Mouse (Mus musculus) skeletal muscle tissue, adult 2 months (tissue): ENCODE results near the gene Atp2b1.
A peak's percentile ranks its signal among the peaks of the same experiment; 100 is the strongest.

Experiments used
- DNase-seq: peaks from one replicate; pipeline ENCODE4 v3.0.0-alpha.2; 2012; ENCODE audit warnings: low read depth, low spot score

The Atp2b1 gene

DNA sequence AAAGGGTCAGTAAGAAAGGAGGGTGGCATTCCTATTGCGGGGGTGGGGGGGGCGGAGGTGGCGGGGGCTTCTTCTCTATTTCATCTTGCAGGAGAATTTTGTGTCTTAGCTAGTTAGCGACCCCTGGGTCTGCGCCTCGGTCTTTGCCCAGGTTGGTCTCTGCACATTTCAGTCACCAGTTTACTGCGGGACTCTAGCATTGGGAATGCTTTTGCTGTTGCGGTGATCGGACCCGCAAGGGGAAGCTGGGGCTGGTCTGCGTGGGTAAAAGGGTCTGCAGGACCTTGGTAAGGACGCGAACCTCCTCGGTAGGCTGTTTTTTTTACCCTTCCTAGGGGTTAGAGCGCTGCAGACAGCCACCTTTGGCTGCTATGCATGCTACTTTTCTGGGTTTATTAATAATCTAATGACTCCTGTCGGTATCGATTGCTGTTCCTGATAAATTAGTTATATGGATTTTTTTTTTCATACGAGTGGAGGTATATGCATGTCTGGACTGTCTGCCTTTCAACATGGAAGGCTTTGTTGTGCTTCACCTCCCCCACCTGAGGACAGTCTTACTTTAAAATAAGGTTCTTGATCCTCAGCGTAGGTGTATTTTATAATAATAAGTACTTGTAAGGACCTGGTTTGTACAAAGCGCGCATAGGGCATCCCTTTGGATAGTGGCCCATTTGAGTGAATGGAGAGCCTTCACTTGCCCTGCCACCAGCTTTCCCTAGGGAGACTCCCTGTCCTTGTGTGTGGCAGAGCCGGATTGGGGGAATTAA, 2.0 kb downstream of the Atp2b1 start:
- DNase-seq: no peak

DNA sequence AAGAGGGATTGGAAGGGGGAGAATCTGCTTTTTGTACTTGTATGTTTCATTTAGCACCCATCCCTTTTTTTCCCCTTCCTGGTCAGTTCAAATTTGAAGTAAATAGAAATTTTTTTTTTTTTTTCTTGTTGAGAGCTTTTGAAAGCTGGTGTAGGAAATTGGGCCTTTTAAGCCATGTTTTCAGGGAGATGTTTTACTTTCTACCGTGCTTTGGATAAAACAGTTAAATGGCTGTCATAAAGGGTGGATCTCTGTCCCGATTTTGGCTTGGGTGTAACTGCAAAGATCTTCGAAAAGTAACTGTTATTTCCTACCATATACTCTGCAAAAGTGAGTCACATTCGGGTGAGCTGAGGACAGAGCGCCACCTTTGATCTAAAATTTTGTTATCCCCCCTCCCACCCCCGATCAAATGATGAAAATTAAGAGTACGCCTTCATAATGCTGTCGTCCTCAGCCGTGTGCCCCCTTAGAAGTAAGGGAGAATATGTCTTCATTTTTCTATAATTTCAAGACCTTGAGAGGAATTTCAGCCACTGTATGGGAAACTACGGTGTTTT, 2.7 kb downstream of the Atp2b1 start:
- no peak for DNase-seq

DNA sequence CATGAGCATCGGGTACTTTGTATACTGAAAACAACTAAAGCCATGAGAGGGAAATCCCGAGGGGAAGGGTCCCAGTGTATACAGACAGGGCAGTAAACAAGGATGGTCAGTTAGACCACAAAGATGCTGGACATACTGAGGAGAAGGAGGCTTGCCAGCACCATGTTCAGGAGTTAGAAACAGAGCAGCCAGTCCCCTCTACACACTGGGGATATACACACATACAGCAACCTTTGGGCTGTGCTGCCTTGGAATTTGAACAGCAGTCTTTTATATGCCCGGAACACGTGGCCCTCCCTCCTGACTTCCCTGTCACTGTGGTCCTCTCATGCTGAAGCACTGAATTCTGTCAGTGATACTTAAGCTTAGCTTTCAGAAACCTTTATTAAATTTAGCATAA, 10.9 kb downstream of the Atp2b1 start:
- DNase-seq: no peak

DNA sequence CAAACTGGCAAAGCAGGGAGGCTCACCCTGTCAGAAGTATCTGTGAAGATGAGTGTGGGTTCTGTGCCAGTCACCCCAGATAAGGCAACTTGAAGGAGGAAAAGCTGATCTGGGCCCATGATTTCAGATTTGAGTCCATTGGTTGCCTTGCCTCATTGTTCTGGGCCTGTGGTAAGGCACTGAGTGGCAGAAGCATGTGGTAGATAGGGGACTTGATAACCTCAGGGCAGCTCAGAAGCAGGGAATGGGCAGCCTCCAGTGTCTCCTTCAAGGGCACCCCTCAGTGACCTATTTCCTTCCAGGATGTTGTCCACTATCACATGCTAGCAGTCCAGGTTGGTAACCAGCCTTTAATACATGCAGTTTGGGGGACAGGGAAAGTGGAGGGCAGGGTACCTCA, 12.8 kb downstream of the Atp2b1 start:
- DNase-seq: no peak

DNA sequence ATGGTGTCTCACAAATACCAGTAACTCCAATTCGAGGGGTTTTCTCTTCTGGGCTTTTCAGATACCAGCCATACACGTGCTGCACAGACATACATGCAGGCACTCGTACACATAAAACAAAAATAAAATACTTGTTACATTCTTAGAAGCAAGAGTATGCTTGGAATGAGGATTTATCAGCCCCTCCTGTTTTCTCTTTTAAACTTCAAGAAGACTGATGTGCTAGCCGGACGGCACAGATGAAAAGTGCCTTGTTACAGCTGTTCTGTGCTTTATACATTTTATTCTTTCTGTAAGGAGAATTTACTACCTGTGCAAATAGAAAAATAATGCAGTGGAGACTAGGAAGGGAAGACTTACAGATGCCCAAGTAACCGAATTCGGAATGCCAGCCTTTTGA, 15.2 kb downstream of the Atp2b1 start:
- no peak for DNase-seq

DNA sequence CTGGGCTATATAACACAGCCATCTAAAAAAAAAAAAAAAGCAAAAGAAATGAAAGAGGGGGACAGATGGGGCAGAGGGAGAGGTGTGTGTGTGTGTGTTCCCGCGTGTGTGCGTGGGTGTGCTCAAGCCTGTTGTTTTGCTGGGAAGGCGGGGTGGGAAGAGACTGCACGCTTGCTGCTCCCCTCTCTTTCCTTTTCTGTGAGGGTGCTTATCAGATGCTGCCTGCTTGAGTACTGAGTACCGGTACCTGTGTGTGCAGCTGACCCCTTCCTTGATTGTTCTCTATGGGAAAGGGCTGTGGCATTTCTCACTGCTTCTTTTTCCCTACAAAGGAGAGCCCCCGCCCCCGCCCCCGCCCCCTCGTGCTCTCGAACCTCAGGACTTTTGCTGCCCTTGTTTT, 15.9 kb downstream of the Atp2b1 start:
- DNase-seq: no peak

DNA sequence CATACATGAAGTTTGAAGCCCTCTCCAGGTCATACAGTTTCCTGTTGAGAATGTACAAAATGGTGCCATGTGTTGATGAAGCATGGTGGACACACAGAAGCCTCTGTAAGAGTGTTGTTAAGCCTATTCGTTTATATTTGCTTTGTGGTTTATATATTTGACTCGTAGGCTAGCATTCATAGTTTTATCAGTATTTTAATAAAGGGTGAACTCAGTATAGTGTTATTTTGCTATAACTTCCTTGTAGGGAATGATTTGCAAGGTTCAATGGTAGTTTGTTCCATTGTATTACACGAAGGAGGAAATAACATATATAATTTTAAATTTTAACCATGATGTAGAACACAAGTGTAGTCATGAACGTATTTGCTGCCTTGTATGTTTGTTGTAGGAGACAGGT, 25.9 kb downstream of the Atp2b1 start:
- no peak for DNase-seq

DNA sequence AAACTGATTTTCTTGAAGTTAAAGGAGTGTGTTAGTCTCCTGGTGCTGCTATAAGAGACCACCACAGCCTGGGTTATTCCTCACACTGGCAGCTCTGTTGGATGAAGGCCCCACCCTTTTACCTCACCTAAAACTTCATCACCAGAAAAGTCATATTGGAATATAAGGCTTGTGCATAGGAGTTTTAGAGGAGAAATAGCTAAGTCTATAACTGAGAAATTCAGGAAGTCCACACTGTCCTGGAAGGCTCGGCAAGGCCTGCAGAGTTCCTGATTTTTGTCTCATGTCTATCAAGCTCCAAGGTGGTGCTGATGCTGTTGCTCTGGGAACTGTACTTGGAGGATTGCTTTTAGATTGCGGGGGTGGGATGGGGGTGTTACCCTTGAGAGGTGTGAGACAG, 26.6 kb downstream of the Atp2b1 start:
- no peak for DNase-seq

DNA sequence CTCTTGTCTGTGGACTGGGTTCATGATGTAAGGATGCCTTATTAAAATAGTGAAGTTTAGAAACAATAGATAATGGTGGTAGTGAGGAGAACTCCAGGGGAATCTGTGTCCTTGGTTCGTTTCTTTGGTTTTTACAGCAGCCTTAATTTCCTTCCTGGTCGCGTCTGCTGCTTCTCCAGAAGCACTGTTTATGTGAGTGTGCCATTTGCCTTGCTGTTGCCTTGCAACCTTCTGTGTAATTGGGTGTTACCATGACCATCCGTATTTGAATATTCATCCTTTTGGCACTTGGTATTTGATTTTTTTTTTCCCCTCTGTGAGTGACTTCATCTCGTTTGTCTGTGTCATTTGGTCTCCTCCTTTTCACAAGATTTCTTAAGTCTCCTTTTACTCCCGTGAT, 27.8 kb downstream of the Atp2b1 start:
- DNase-seq: no peak

DNA sequence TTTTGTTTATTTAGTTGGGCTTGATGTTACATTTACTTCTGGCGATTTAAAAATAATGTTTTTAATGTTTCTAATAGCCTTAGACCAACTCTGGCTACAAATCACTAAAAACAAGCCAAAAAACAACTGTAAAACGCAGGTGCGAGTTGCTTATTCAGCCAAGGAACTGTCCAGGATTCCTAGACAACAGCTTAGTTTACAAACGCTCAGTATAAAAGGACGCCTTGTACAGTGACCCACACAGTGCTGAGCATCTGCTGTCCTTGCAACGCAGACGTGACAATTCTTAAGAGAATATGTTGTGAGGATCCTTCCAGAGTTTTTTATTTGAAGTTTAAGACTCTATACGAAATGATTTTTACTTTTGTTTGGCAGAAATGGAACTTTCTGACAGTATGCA, 28.8 kb downstream of the Atp2b1 start:
- no peak for DNase-seq

DNA sequence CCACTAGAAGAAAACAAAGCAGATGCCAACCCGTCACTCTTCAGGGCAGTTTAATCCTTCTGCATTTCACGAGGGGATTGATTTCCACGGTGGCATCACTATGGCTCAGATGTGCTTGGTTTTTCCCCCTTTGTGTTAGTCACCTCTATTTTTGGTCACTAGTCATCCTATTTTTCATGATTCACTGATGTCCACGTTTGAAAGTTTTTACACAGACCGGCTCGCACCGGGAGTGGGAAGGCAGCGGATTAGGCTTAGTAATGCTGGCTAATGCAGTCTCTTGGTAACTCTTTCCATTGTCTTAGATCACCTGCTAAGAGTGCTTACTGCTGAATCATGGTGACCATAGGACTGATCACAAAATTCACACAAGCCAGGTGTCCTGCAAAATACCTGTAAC, 29.7 kb downstream of the Atp2b1 start:
- DNase-seq: no peak

DNA sequence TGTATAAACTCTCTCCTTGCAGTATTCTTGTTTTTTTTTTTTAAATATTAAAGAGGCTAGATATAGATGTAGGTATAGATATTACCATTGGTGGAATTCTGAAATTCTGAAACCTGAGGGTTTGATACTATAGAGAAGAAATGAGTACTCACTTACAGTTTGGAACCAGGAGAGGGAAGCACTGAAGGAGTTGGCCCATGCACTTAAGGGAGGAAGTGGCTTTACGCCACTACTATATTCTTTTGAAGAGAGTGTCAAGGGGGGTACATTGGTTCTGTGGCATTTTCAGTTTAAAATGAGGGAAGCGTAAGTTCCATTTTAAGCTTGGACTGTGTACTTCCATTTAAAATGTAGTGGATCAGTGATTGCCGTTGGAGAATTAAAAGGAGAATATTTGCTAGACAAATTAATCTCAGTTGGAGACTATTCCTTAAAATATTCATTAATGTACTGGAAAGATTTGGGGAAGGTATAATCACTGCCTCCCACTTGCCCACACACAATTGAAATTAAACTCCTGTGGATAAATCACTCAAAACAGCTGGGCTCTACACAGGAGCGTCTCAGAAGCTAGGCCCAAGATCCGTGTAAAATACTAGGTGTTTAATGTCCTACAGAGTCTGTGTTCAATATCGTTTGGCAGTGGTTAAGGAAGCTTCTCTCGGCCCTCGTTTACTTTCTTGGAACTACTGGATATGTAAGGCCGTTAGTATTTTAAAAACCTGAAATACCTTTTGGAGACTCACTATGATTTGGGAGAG, 32.0 kb downstream of the Atp2b1 start:
- no peak for DNase-seq

DNA sequence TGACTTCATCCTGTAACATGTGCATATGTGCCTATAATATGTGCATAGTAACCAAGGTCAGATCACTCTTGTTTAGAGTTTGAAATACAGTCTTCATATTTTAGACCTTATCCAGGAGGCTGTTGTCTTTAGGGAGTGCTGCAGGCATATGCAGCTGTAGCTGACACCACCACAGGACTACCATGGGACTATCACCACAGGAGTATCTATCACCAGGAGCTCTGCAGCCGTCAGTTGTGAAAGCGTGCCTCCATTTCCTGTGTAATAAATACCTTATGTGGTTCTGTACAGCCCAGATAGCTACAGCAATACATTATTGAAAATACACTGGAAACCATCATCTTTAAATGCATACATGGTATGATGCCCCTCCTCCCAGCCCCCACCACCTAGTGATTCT, 33.0 kb downstream of the Atp2b1 start:
- no peak for DNase-seq

DNA sequence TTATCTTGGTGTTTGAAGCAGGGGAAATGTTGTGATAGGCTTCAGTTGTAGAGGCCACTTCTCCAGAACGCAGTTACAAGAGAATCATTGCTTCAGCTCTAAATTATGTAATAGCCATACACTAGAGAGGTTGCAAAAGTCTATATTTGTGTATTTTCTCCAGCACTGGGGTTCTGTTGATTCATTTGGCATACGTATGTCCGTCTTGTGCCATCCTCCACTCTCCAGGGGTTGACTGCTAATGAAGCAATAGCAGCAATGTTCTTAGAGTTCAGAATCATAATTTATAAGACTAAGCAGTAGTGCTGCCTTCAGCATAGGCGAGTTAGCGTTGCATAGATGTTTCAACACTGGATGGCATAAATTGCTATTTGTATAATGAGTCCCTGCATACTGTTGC, 33.9 kb downstream of the Atp2b1 start:
- peak; percentile 51 for DNase-seq

DNA sequence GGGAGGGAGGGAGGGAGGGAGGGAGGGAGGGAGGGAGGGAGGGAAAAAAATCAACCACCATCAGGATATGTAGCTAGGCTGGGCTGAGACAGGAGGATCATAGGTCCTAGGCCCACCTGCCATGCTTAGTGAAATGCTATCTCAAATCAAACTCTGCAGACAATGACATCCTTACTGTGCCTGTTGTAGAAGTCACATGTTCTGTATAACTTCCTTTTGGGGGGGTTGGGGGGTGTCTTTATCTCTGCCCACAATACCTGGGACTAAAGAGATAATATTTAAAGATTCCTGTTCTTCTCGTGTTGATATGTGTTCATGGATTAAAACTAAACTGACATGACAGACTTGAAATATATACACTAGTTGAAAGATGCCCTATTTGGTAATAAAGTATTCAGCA, 35.5 kb downstream of the Atp2b1 start:
- no peak for DNase-seq

DNA sequence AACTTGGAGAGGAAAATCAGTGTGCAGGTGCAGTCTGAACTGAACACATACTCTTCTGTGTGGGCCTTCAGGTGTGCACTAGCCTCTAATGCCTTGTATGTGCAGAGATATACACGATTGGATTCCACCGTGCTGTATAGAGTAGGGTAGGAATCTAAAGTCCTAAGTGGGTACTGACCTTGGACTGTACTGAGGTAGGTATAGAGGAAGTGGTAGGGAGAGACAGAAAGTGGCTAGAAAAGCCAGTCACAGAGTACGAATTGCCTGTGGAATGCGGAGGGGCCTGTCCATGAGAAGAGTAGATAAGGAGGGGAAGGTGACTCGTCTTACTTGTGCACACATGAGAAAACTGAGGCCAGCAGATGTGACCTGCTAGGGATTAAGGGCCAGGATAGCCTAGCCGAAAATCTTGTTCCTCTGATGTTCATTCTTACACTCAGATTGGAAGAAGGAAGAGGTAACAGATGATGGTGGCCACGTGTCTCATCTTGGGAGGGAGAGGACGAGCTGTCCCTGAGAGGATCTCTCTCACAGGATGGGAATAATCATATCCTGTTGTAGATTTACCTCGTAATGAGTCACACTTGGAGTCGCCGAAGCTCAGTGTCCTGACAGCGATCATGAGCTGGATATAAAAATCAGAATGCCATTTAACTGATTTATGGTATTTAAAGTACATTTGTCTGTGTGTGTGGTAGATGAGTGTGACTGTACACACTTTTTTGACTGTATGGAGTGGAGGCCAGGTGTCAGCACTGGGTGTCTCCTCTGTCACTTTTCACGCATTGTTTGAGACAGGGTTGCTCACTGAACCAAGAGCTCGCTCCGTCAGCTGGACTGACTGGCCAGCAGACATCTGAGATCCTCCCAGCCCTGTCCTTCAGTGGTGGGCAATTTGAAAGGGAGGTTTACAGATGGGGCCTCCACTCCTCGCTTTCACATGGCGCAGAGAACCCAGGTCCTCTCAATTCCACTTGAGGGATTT, 37.4 kb downstream of the Atp2b1 start:
- no peak for DNase-seq

DNA sequence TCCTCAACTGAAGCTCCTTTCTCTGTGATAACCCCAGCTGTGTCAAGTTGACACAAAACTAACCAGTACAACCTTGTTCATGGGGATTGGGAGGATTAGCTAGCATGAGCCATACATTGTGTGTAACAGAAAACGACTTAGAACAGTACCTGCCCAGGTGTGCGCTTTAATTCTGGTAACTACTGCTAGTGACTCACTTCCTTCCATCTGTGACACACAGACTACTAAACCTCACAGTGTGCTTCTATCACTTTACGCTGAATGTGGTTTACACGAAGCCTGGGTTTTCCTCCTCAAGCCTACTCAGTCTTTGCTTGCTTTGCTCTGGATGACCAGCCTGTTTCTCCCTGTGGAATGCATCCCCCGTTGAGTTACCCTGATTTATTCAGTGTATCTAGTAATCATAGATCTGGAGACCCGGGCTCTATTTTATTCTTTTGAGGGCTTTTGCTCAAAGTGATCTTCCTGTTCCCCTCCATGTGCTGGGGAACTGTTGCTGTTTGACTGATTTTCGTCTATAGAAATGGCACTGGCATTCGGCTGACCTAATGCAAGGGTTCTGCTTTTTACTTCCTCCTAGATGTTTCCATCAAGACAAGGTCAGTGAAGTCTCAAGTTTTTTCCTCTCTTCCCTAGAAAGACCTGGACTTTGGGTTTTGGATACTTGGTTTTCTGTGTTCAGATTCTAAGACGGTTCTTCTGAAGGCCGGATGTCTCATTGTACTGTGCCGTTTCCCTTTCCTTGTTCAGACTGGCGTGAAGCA, 40.2 kb downstream of the Atp2b1 start:
- no peak for DNase-seq

DNA sequence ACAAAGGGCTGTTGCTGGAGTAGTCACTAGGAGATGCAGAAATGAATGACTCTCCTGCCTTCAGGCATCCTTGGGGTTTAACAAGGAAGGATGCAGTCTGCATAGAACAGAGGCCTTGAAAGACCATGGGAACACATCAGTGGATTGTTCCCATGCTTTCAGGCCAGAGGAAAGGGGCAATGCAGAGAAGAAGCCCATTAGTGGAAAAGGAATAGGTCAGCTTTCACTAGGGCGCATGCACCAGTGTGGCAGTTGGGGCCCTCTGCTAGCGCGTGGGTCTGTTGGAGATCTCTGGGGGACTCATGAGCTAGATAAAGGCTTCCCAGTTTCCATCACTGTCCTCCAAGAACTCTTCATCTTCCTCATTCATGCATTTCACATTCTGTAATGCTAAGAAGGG, 41.9 kb downstream of the Atp2b1 start:
- no peak for DNase-seq

DNA sequence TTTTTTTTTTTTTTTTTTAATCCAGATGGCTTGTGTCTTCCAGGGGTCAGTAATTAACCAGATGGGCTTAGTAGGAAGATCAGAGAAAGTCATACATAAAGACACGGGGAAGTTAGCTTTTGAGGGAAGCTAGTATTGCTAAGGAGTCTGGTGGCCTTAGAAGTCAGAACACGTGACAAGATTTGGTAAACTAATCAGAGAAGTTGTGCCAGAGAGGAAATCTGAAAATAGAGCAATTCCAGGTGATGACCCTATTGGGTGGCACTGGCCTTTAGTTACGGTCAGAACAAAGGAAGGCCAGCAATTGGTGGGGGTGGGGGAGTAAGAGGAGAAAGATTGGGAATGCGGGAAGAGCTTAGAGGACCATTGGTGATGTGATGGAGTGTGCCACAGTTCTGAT, 44.5 kb downstream of the Atp2b1 start:
- no peak for DNase-seq

DNA sequence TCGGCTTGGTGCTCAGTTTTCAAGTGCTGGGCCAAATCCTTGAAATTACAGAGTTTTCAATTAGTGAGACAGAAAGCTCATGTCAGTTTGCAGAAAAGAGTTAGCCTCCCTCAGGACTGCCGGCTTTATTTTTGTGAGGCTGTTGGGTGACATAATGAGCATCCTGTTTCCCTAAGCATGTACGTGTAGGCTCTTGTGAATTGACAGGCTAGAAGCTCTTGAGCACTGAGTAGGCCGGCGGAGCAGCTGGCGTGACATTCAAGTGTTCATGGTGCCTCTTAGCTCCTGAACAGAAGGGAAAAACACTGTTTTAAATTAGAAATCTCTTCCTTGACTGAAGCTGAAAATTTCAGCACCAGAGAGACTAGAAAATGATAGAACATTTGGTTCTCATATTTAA, 45.2 kb downstream of the Atp2b1 start:
- no peak for DNase-seq

DNA sequence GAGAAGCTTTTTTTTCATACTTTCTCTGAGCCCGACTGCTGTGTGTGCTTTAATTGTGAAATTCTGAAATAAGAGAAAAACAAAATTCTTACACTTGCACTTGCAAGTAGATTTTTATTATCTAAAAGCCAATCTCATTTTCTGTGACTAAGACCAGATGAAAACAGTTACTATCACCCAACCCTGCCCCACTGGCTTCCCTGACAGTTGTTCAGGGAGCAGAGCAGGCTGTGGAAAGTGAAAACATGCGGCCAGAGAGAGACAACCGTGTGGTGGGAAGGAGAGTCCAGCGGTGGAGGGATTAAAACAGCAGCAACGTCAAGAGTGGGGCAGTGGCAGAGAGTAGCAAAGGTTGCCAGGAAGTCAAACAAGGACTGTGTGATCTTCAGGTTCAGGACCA, 46.7 kb downstream of the Atp2b1 start:
- no peak for DNase-seq
